Comparison of ENCODE assay signal across 26 mouse cellular contexts in genomic region chr13:45979246-45979645, GRCm38 (mm10).
"Had no signal": no experiment of that assay in that cellular context is flagged by ENCODE, and none has a peak within 500 bp of the region (broad histone marks: within the 10 kb centered on the region; RNA-seq: fewer than 3 reads in every experiment).

No protein-coding gene starts in this region.

- H3K4me1 ChIP-seq: liver, embryonic 12.5 days; liver, embryonic 13.5 days; liver, embryonic 15.5 days; lung, embryonic 15.5 days; midbrain, embryonic 12.5 days; midbrain, embryonic 13.5 days; midbrain, embryonic 15.5 days had no signal

- H3K4me3 ChIP-seq: limb, embryonic 10.5 days; limb, embryonic 12.5 days; limb, embryonic 13.5 days; limb, embryonic 15.5 days; liver, embryonic 12.5 days; liver, embryonic 13.5 days; liver, embryonic 15.5 days; lung, embryonic 15.5 days; megakaryocyte, embryonic 14.5 days; midbrain, embryonic 12.5 days; midbrain, embryonic 13.5 days; midbrain, embryonic 15.5 days; myocyte; neural tube, embryonic 12.5 days had no signal

- H3K27ac ChIP-seq: limb, embryonic 10.5 days; limb, embryonic 12.5 days; limb, embryonic 13.5 days; limb, embryonic 15.5 days; liver, embryonic 12.5 days; liver, embryonic 13.5 days; liver, embryonic 14.5 days; liver, embryonic 15.5 days; lung, embryonic 15.5 days; macrophage; midbrain, embryonic 12.5 days; midbrain, embryonic 13.5 days; midbrain, embryonic 15.5 days; neural tube, embryonic 12.5 days had no signal

- H3K27me3 ChIP-seq: limb, embryonic 12.5 days; limb, embryonic 13.5 days; limb, embryonic 15.5 days; liver, embryonic 15.5 days; lung, embryonic 15.5 days; midbrain, embryonic 12.5 days; midbrain, embryonic 13.5 days; midbrain, embryonic 15.5 days; neural tube, embryonic 12.5 days had no signal

- H3K36me3 ChIP-seq: limb, embryonic 10.5 days; limb, embryonic 12.5 days; limb, embryonic 13.5 days; limb, embryonic 15.5 days; liver, embryonic 12.5 days; liver, embryonic 13.5 days; liver, embryonic 15.5 days; lung, embryonic 15.5 days; midbrain, embryonic 12.5 days; midbrain, embryonic 13.5 days; midbrain, embryonic 15.5 days; neural tube, embryonic 12.5 days had no signal

- DNase-seq: liver; liver, embryonic 13.5 days; liver, postnatal 0 days; lung, adult 18-20 months; lung, adult 2 months; lung, embryonic 14.5 days; lung, postnatal 10 days; lung, postnatal 14 days; lung, postnatal 36 days; lung, postnatal 4 days; midbrain, embryonic 14.5 days had no signal

- H3K9me3 ChIP-seq: limb, embryonic 10.5 days; limb, embryonic 12.5 days; limb, embryonic 13.5 days; limb, embryonic 15.5 days; liver, embryonic 12.5 days; liver, embryonic 13.5 days; liver, embryonic 15.5 days; lung, embryonic 15.5 days; megakaryocyte, embryonic 14.5 days; midbrain, embryonic 12.5 days; midbrain, embryonic 13.5 days; midbrain, embryonic 15.5 days; neural tube, embryonic 12.5 days had no signal
